Mouse (Mus musculus): ENCODE results near the gene Nos1ap. TPM values are rescaled to one million over a fixed set of nuclear protein-coding genes. Genes with fewer than 3 reads are reported as not detected.

Nos1ap gene
- polyA plus RNA-seq, 1 experiment, result 146 TPM

GRCm38 (mm10) chr1:170576728-170577065 is 13.0 kb downstream of the Nos1ap start:
- Histone ChIP-seq H3K4me3 (ENCODE audit: insufficient read depth, low read length) (no peak overlapping the region), H3K4me1 (ENCODE audit: control insufficient read depth, insufficient read depth, low read length) (peaks cover 8% of the 10 kb centered on the region), H3K27ac (ENCODE audit: insufficient read depth, low read length) (no peak overlapping the region)
- no peak for TF ChIP-seq POLR2A (IDR thresholded peaks at IDR 0.05; ENCODE audit: extremely low read depth, insufficient read depth, low read length)
- TF ChIP-seq CTCF (IDR thresholded peaks at IDR 0.05; ENCODE audit: extremely low read depth, insufficient read depth, low read length), result no peak

- H3K27ac ChIP-seq (ENCODE audit: insufficient read depth, low read length), result no peak overlapping the region
- no peak overlapping the region for H3K4me3 ChIP-seq (ENCODE audit: insufficient read depth, low read length)
- no peak for TF ChIP-seq CTCF (IDR thresholded peaks at IDR 0.05; ENCODE audit: extremely low read depth, insufficient read depth, low read length)
- no peak for TF ChIP-seq POLR2A (IDR thresholded peaks at IDR 0.05; ENCODE audit: extremely low read depth, insufficient read depth, low read length)
- peaks cover 5% of the 10 kb centered on the region for H3K4me1 ChIP-seq (ENCODE audit: control insufficient read depth, insufficient read depth, low read length)
These were observed 13.5 kb downstream of the Nos1ap start for GRCm38 (mm10) chr1:170576012-170576727.

GRCm38 (mm10) chr1:170573117-170573516 is 16.5 kb downstream of the Nos1ap start:
- no peak for TF ChIP-seq POLR2A (IDR thresholded peaks at IDR 0.05; ENCODE audit: extremely low read depth, insufficient read depth, low read length)
- TF ChIP-seq CTCF (IDR thresholded peaks at IDR 0.05; ENCODE audit: extremely low read depth, insufficient read depth, low read length), result no peak
- Histone ChIP-seq H3K4me3 (ENCODE audit: insufficient read depth, low read length) (no peak overlapping the region), H3K4me1 (ENCODE audit: control insufficient read depth, insufficient read depth, low read length) (no peaks in the 10 kb centered on the region; the same call in 1 of the 2 replicates), H3K27ac (ENCODE audit: insufficient read depth, low read length) (no peak overlapping the region)

GRCm38 (mm10) chr1:170566969-170567368 is 22.7 kb downstream of the Nos1ap start:
- no peak for TF ChIP-seq CTCF (IDR thresholded peaks at IDR 0.05; ENCODE audit: extremely low read depth, insufficient read depth, low read length)
- no peak for TF ChIP-seq POLR2A (IDR thresholded peaks at IDR 0.05; ENCODE audit: extremely low read depth, insufficient read depth, low read length)
- no peaks in the 10 kb centered on the region; the same call in 1 of the 2 replicates for H3K4me1 ChIP-seq (ENCODE audit: control insufficient read depth, insufficient read depth, low read length)
- no peak overlapping the region for H3K27ac ChIP-seq (ENCODE audit: insufficient read depth, low read length)
- no peak overlapping the region for H3K4me3 ChIP-seq (ENCODE audit: insufficient read depth, low read length)

GRCm38 (mm10) chr1:170566538-170566937 is 23.1 kb downstream of the Nos1ap start:
- H3K4me1 ChIP-seq (ENCODE audit: control insufficient read depth, insufficient read depth, low read length), result no peaks in the 10 kb centered on the region; the same call in 1 of the 2 replicates
- TF ChIP-seq CTCF (IDR thresholded peaks at IDR 0.05; ENCODE audit: extremely low read depth, insufficient read depth, low read length) (no peak), POLR2A (IDR thresholded peaks at IDR 0.05; ENCODE audit: extremely low read depth, insufficient read depth, low read length) (no peak)

GRCm38 (mm10) chr1:170564926-170565325 is 24.7 kb downstream of the Nos1ap start:
- Histone ChIP-seq H3K27ac (ENCODE audit: insufficient read depth, low read length) (no peak overlapping the region), H3K4me1 (ENCODE audit: control insufficient read depth, insufficient read depth, low read length) (no peaks in the 10 kb centered on the region; the same call in 1 of the 2 replicates), H3K4me3 (ENCODE audit: insufficient read depth, low read length) (no peak overlapping the region)
- TF ChIP-seq POLR2A (IDR thresholded peaks at IDR 0.05; ENCODE audit: extremely low read depth, insufficient read depth, low read length) (no peak), CTCF (IDR thresholded peaks at IDR 0.05; ENCODE audit: extremely low read depth, insufficient read depth, low read length) (no peak)

More at GRCm38 (mm10) chr1:170566538-170566937, 23.1 kb downstream of the Nos1ap start:
- Histone ChIP-seq H3K27ac (ENCODE audit: insufficient read depth, low read length) (no peak overlapping the region), H3K4me3 (ENCODE audit: insufficient read depth, low read length) (no peak overlapping the region)

- Histone ChIP-seq H3K4me3 (ENCODE audit: insufficient read depth, low read length) (no peak overlapping the region), H3K27ac (ENCODE audit: insufficient read depth, low read length) (no peak overlapping the region), H3K4me1 (ENCODE audit: control insufficient read depth, insufficient read depth, low read length) (peaks cover 2% of the 10 kb centered on the region; the same call in 1 of the 2 replicates)
- TF ChIP-seq CTCF (IDR thresholded peaks at IDR 0.05; ENCODE audit: extremely low read depth, insufficient read depth, low read length) (no peak), POLR2A (IDR thresholded peaks at IDR 0.05; ENCODE audit: extremely low read depth, insufficient read depth, low read length) (no peak)
These were observed 27.2 kb downstream of the Nos1ap start for GRCm38 (mm10) chr1:170562431-170562830.

GRCm38 (mm10) chr1:170560768-170561167 is 28.9 kb downstream of the Nos1ap start:
- Histone ChIP-seq H3K4me1 (ENCODE audit: control insufficient read depth, insufficient read depth, low read length) (peaks cover 7% of the 10 kb centered on the region), H3K4me3 (ENCODE audit: insufficient read depth, low read length) (no peak overlapping the region), H3K27ac (ENCODE audit: insufficient read depth, low read length) (no peak overlapping the region)
- no peak for TF ChIP-seq CTCF (IDR thresholded peaks at IDR 0.05; ENCODE audit: extremely low read depth, insufficient read depth, low read length)
- no peak for TF ChIP-seq POLR2A (IDR thresholded peaks at IDR 0.05; ENCODE audit: extremely low read depth, insufficient read depth, low read length)

GRCm38 (mm10) chr1:170557962-170558361 is 31.7 kb downstream of the Nos1ap start:
- H3K27ac ChIP-seq (ENCODE audit: insufficient read depth, low read length), result no peak overlapping the region
- TF ChIP-seq POLR2A (IDR thresholded peaks at IDR 0.05; ENCODE audit: extremely low read depth, insufficient read depth, low read length), result no peak
- peaks cover 14% of the 10 kb centered on the region for H3K4me1 ChIP-seq (ENCODE audit: control insufficient read depth, insufficient read depth, low read length)
- H3K4me3 ChIP-seq (ENCODE audit: insufficient read depth, low read length), result no peak overlapping the region

- no peak for TF ChIP-seq CTCF (IDR thresholded peaks at IDR 0.05; ENCODE audit: extremely low read depth, insufficient read depth, low read length)
- no peak for TF ChIP-seq POLR2A (IDR thresholded peaks at IDR 0.05; ENCODE audit: extremely low read depth, insufficient read depth, low read length)
- Histone ChIP-seq H3K4me1 (ENCODE audit: control insufficient read depth, insufficient read depth, low read length) (peaks cover 16% of the 10 kb centered on the region), H3K27ac (ENCODE audit: insufficient read depth, low read length) (no peak overlapping the region), H3K4me3 (ENCODE audit: insufficient read depth, low read length) (no peak overlapping the region)
These were observed 33.0 kb downstream of the Nos1ap start for GRCm38 (mm10) chr1:170556696-170557095.
